Mouse (Mus musculus) kidney, postnatal 10 days (tissue): ENCODE data around the gene Sox1.

Experiments
- DNase-seq: peaks from one replicate; pipeline ENCODE4 v3.0.0; 2021; ENCODE audit warnings: mixed read lengths

The Sox1 gene

GRCm38 (mm10) chr8:12389801-12390639 is 5.1 kb upstream of the Sox1 start:
- no peak for DNase-seq

GRCm38 (mm10) chr8:12390640-12391365 is 4.3 kb upstream of the Sox1 start:
- DNase-seq, result peak; percentile 15

GRCm38 (mm10) chr8:12391366-12392250 is 3.5 kb upstream of the Sox1 start:
- peak; percentile 45 for DNase-seq

- DNase-seq, result no peak
These were observed 2.3 kb upstream of the Sox1 start for GRCm38 (mm10) chr8:12392801-12393200.

- DNase-seq, result no peak
These were observed 602 bp upstream of the Sox1 start for GRCm38 (mm10) chr8:12394385-12395000.

- DNase-seq, result no peak
These were observed 1.6 kb downstream of the Sox1 start for GRCm38 (mm10) chr8:12396501-12397345.

- DNase-seq, result no peak
These were observed 2.3 kb downstream of the Sox1 start for GRCm38 (mm10) chr8:12397346-12397925.

- DNase-seq, result no peak
These were observed 3.2 kb downstream of the Sox1 start for GRCm38 (mm10) chr8:12398011-12398945.

- no peak for DNase-seq
These were observed 4.5 kb downstream of the Sox1 start for GRCm38 (mm10) chr8:12399421-12400205.

GRCm38 (mm10) chr8:12400611-12401390 is 5.7 kb downstream of the Sox1 start:
- DNase-seq, result peak; percentile 40

- no peak for DNase-seq
These were observed 6.5 kb downstream of the Sox1 start for GRCm38 (mm10) chr8:12401391-12402270.

GRCm38 (mm10) chr8:12402709-12403108 is 7.6 kb downstream of the Sox1 start:
- no peak for DNase-seq

DNA sequence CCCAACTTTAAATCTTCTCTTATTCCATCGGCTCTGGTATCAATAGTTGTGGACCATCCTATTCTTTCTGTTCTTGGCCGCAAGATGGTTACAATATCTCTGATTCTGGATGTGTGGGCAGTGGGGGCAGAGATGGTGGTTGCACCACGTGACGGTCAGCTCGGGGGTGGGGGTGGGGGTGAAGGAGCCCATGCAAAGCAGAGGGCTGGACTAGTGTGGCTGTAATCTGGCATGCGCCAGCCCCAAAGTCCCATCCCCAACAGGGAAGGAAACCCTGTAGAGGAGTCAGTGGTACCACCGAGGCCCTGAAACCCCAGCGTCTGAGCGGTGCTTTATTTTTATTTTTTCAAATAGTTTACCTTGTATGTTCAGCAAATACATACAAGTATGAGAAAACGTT is 12.9 kb downstream of the Sox1 start:
- no peak for DNase-seq

DNA sequence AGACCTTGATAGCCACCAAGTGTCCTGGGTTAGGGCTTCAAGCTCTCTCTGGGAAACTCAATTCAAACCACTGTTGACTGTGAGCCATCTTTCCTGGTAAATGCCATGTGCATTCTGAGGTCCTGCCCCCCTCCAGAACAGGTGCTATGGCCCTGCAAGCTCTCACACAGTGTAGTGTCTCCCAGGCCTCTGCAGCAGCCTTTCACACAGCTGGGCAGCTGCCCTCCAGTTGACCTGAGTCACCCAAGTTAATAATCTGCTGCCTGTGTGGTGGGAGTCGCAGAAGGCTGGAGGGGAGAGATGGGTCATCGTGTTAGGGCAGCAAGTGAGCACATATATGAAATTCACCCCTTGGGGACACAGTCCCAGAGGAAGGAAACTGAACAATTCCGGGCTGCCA is 14.9 kb downstream of the Sox1 start:
- no peak for DNase-seq

- no peak for DNase-seq
These were observed 22.0 kb downstream of the Sox1 start for GRCm38 (mm10) chr8:12417056-12417455.

DNA sequence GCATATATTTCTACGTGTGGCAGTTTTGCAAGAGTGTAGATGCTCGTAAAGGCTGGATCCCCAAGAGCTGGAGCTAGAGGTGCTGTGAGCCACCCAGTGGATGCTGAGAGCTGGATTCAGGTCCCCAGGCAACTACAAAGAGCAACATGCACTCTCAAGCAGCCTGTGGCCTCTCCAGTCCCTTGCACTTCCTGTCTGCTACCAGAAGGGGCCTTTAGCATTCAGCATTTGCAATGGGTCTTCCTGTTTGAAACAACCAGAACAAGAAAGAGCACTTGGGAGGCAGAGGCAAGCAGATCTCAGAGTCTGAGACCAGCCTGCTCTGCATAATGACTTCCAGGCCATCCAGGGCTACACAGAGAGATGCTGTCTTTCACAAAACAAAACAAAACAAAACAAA is 25.4 kb downstream of the Sox1 start:
- no peak for DNase-seq

DNA sequence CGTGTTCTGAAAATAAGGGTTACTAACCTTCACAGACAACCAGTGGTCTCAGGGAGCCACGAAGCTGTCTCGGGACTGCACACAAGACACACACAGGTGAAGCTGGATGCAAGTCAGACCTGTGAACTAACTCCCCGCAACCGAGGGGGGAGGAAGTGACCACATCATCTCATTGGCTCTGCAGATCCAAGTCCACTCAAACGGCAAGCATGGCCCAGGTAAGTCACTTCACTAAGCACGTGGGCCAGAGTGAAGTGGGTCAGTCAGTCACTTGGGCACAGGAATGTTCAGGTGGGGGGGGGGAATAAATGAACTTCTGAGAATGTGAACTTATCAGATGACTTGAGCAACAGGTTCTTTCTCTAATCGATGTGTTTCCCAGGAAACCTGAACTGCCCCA is 30.8 kb downstream of the Sox1 start:
- DNase-seq, result no peak
